Mouse (Mus musculus): ENCODE results near the gene Wdr43. TPM values are rescaled to one million over a fixed set of nuclear protein-coding genes. Genes with fewer than 3 reads are reported as not detected.
"Not testable (repeated sequence)": the region's sequence is repeated elsewhere in the genome, so short reads cannot be mapped to it uniquely, and the experiment has no call there.

Gene Wdr43
- total RNA-seq (2015) (127 and 140 TPM in 2 replicates), total RNA-seq (2017) (312 and 380 TPM in 2 replicates)

- peak; percentile 98 for ATAC-seq (replicated peaks; ENCODE audit: poor library complexity)
Observed at GRCm38 (mm10) chr17:71615638-71616318, at the start of gene Wdr43. Gene Wdr43, plus strand, starts transcription at chr17:71615895.

GRCm38 (mm10) chr17:71579176-71579705, 36.5 kb upstream of the Wdr43 start:
- peak; percentile 50; the same call in 1 of the 2 replicates for ATAC-seq (replicated peaks; ENCODE audit: poor library complexity)

GRCm38 (mm10) chr17:71597881-71598658, 17.6 kb upstream of the Wdr43 start:
- ATAC-seq (replicated peaks; ENCODE audit: poor library complexity) = peak; percentile 56

GRCm38 (mm10) chr17:71598659-71599554, 16.8 kb upstream of the Wdr43 start:
- ATAC-seq (replicated peaks; ENCODE audit: poor library complexity) = peak; percentile 93

- ATAC-seq (replicated peaks; ENCODE audit: poor library complexity) = peak; percentile 35
Observed at GRCm38 (mm10) chr17:71616319-71617032, 781 bp downstream of the Wdr43 start.

GRCm38 (mm10) chr17:71617033-71617362, 1.3 kb downstream of the Wdr43 start:
- ATAC-seq (replicated peaks; ENCODE audit: poor library complexity) = no peak

- ATAC-seq (replicated peaks; ENCODE audit: poor library complexity) = no peak
Observed at GRCm38 (mm10) chr17:71617974-71618373, 2.3 kb downstream of the Wdr43 start.

GRCm38 (mm10) chr17:71631806-71632205, 16.1 kb downstream of the Wdr43 start:
- no peak for ATAC-seq (replicated peaks; ENCODE audit: poor library complexity)

GRCm38 (mm10) chr17:71633350-71633749, 17.7 kb downstream of the Wdr43 start:
- ATAC-seq (replicated peaks; ENCODE audit: poor library complexity) = no peak

GRCm38 (mm10) chr17:71636786-71637185, 21.1 kb downstream of the Wdr43 start:
- no peak for ATAC-seq (replicated peaks; ENCODE audit: poor library complexity)

- ATAC-seq (replicated peaks; ENCODE audit: poor library complexity) = no peak
Observed at GRCm38 (mm10) chr17:71637750-71638265, 22.1 kb downstream of the Wdr43 start.

- ATAC-seq (replicated peaks; ENCODE audit: poor library complexity) = not testable (repeated sequence)
Observed at GRCm38 (mm10) chr17:71639056-71639455, 23.4 kb downstream of the Wdr43 start.

- ATAC-seq (replicated peaks; ENCODE audit: poor library complexity) = no peak
Observed at GRCm38 (mm10) chr17:71640421-71641085, 24.9 kb downstream of the Wdr43 start.

GRCm38 (mm10) chr17:71642190-71642589, 26.5 kb downstream of the Wdr43 start:
- peak; percentile 59 for ATAC-seq (replicated peaks; ENCODE audit: poor library complexity)

GRCm38 (mm10) chr17:71650011-71650410, 34.3 kb downstream of the Wdr43 start:
- ATAC-seq (replicated peaks; ENCODE audit: poor library complexity) = peak; percentile 47

- ATAC-seq (replicated peaks; ENCODE audit: poor library complexity) = no peak
Observed at GRCm38 (mm10) chr17:71652495-71652894, 36.8 kb downstream of the Wdr43 start.

- no peak for ATAC-seq (replicated peaks; ENCODE audit: poor library complexity)
Observed at GRCm38 (mm10) chr17:71652934-71653333, 37.2 kb downstream of the Wdr43 start.

- no peak for ATAC-seq (replicated peaks; ENCODE audit: poor library complexity)
Observed at GRCm38 (mm10) chr17:71657521-71657920, 41.8 kb downstream of the Wdr43 start.

- ATAC-seq (replicated peaks; ENCODE audit: poor library complexity) = no peak
Observed at GRCm38 (mm10) chr17:71658666-71659065, 43.0 kb downstream of the Wdr43 start.

GRCm38 (mm10) chr17:71660390-71660789, 44.7 kb downstream of the Wdr43 start:
- ATAC-seq (replicated peaks; ENCODE audit: poor library complexity) = no peak
